Mouse (Mus musculus) small intestine, adult 2 months (tissue): ENCODE data around the gene Rbm7. TPM values are rescaled to one million over a fixed set of nuclear protein-coding genes. Genes with fewer than 3 reads are reported as not detected.
"Not testable (repeated sequence)": the region's sequence is repeated elsewhere in the genome, so short reads cannot be mapped to it uniquely, and the experiment has no call there.

Source experiments
- H3K27ac ChIP-seq: fragments of 200-500 bp; 2 replicates; pipeline ENCODE4 v1.5.1; 2012; ENCODE audit warnings: low read depth, low read length, control low read depth, inconsistent platforms; ENCODE audit not compliant: insufficient read depth
- H3K27me3 ChIP-seq: fragments of 200-500 bp; 2 replicates; pipeline ENCODE4 v1.6.1; 2012; ENCODE audit warnings: mild to moderate bottlenecking, moderate library complexity, low read length, inconsistent platforms; ENCODE audit not compliant: control insufficient read depth, insufficient read depth
- H3K36me3 ChIP-seq: fragments of 200-500 bp; 2 replicates; pipeline ENCODE4 v1.6.1; 2012; ENCODE audit warnings: mild to moderate bottlenecking, low read length, control low read depth, inconsistent platforms; ENCODE audit not compliant: control insufficient read depth, insufficient read depth
- H3K4me1 ChIP-seq: fragments of 200-500 bp; 2 replicates; pipeline ENCODE4 v1.6.1; 2012; ENCODE audit warnings: low read length, inconsistent platforms, mixed read lengths; ENCODE audit not compliant: control insufficient read depth, insufficient read depth, insufficient read length
- H3K4me3 ChIP-seq: fragments of 200-500 bp; 2 replicates; pipeline ENCODE4 v1.5.1; 2012; ENCODE audit warnings: low read depth, mild to moderate bottlenecking, control low read depth, inconsistent platforms, low read length, moderate library complexity
- CTCF ChIP-seq: fragments of 200-500 bp; IDR thresholded peaks from 2 replicates; pipeline ENCODE4 v1.5.1; 2012; ENCODE audit warnings: low read depth, mild to moderate bottlenecking, control low read depth, inconsistent platforms, low read length, moderate library complexity, mixed read lengths; ENCODE audit not compliant: insufficient replicate concordance, insufficient read length; ENCODE audit errors: extremely low read depth
- POLR2A ChIP-seq: fragments of 200-500 bp; IDR thresholded peaks from 2 replicates; pipeline ENCODE4 v1.6.1; 2012; ENCODE audit warnings: low read depth, mild to moderate bottlenecking, control low read depth, inconsistent platforms, low read length, moderate library complexity
- WGBS: fragments of 180-500 bp; shearing (Covaris S2); methylation state at CpG from one replicate; pipeline ENCODE4 v1.1.7; 2018; 5-methylcytosine and 5-hydroxymethylcytosine counted together
- polyA plus RNA-seq: library from polyadenylated mRNA; depleted of rRNA; stranded (reverse); fragments of >200 nt; gene quantifications from 2 replicates; pipeline ENCODE4 v1.2.3, GENCODE M21; 2012

Rbm7 gene
- polyA plus RNA-seq, 1 experiment = 10.4 TPM

- Histone ChIP-seq H3K27ac (peak overlapping the region; percentile 36; the same call in 1 of the 2 replicates), H3K4me1 (no peaks in the 10 kb centered on the region), H3K4me3 (peak overlapping the region; percentile 93), H3K27me3 (no peaks in the 10 kb centered on the region), H3K36me3 (peaks cover 5% of the 10 kb centered on the region)
- 6% methylated on average over 25 of the region's 25 CpGs for WGBS
- TF ChIP-seq POLR2A (no peak), CTCF (no peak)
Observed at GRCm38 (mm10) chr9:48479838-48480410, 15.2 kb downstream of the Rbm7 start.

DNA sequence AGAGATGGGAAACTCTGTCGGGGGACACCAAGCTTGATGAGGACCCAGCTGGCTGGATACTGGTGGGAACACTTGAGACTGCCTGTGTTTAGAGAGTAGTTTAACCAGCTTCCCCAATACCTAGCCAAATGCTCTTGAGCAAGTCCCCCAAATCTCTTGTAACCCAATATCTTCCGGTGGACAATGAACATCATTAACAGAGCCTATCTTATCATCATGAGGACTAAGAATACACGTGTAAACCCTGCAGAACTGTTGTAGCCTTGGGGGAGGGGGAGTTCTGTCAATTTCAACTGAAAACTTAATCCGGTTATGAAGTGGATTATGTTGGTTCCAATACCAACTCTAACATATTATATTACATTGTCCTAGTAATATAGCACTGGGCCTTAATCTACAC is 16.3 kb downstream of the Rbm7 start:
- 85% methylated on average over 4 of the region's 4 CpGs for WGBS
- no peaks in the 10 kb centered on the region for H3K27me3 ChIP-seq
- H3K4me3 ChIP-seq = no peak overlapping the region
- peaks cover 10% of the 10 kb centered on the region for H3K36me3 ChIP-seq
- H3K27ac ChIP-seq = no peak overlapping the region
- no peaks in the 10 kb centered on the region for H3K4me1 ChIP-seq
- TF ChIP-seq POLR2A = no peak
- TF ChIP-seq CTCF = no peak

DNA sequence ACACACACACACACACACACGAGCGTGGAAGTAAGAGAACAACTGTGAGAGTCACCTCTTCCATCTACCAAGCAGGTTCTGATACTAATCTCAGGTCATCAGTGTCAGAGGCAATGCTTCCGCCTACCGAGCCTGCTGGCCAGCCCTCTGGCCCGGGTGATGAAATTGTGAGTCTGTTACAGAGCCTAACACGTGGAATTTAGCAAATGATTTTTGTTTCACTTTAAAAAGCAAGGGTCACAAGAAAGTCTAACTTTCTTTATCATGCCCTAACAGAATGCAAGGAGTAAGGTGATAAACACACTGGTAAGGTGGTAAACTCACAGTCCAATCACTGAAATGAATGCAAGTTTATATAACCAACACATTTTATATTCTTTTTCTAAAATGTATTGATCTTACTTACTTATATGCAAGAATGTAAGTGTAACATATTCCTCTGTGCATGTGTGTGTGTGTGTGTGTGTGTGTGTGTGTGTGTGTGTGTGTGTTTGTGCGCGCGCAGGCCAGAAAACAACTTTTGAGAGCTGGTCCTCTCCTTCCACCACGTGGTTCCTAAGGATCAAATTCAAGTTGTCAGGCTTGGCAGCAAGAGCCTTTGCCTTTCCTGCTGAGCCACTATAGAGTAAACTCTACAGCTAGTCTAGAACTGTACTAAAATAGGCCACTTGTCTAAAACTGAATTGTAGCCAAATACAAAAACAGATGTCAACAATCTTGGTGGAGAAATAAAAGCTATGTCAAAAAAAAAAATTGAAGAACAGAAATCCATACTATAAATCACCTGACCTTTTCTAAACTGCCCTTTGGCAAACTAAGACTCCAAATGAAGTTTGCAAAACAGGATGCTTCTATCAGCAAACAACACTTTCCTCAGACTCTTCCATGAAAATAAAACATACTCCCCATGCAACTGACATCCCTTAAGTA is 18.6 kb downstream of the Rbm7 start:
- Histone ChIP-seq H3K27me3 (no peaks in the 10 kb centered on the region), H3K27ac (no peak overlapping the region), H3K4me3 (no peak overlapping the region), H3K4me1 (no peaks in the 10 kb centered on the region), H3K36me3 (peaks cover 13% of the 10 kb centered on the region)
- 78% methylated on average over 10 of the region's 10 CpGs for WGBS
- TF ChIP-seq POLR2A (no peak), CTCF (no peak)

GRCm38 (mm10) chr9:48474367-48474766 is 20.7 kb downstream of the Rbm7 start:
- WGBS = 88% methylated on average over 9 of the region's 9 CpGs
- TF ChIP-seq POLR2A (no peak), CTCF (no peak)
- Histone ChIP-seq H3K36me3 (peaks cover 21% of the 10 kb centered on the region), H3K4me1 (no peaks in the 10 kb centered on the region), H3K27ac (peak overlapping the region; percentile 43; the same call in 1 of the 2 replicates), H3K4me3 (no peak overlapping the region), H3K27me3 (no peaks in the 10 kb centered on the region)

DNA sequence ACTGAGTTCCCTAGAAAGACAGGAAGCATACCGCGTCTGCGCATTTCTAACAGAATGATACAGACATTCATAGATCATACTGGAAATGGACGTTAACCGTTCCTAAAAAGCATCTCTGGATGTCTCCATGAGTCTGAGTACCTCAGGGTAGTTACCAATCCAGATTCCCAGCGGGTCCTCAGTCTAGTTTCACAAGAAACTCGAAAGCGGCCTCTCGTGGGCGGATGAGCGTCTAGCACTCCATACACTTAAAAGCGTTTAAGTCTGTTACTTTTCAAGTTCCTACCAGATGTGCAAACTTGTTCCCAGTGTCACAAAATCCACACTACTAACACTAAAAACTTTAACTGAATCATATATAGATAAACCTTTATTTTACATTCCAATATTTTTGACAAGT is 22.0 kb downstream of the Rbm7 start:
- WGBS = 91% methylated on average over 12 of the region's 12 CpGs
- no peak overlapping the region for H3K27ac ChIP-seq
- H3K4me1 ChIP-seq = no peaks in the 10 kb centered on the region
- TF ChIP-seq POLR2A = no peak
- TF ChIP-seq CTCF = no peak
- H3K4me3 ChIP-seq = no peak overlapping the region
- H3K27me3 ChIP-seq = no peaks in the 10 kb centered on the region
- peaks cover 23% of the 10 kb centered on the region for H3K36me3 ChIP-seq

DNA sequence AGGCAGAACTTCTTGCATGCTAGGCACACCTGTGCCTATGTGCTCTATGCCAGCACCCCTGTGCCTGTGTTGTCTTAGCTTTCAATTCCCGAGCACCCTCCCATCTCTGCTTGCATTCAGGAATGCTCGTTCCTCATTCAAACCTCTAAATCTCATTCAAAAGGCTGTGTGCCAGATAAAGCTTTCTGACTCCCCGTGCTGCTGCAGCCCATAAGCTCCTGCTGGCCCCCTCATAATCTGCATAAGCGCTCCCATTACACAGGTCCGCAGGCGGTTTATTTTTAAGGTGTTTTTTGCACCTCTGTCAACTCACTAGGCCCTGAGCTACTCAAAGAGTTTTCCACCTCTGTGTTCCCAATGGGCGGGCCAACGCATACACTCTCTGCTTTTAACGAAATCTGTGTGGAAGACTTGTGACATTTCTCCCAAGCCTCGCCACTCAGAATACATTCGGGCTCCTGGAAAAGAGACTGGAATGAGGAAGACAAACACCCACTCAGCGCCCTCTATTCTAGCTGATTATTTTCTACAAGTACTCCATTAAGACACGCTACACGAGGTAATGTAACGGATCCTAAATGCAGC is 22.6 kb downstream of the Rbm7 start:
- 89% methylated on average over 15 of the region's 15 CpGs for WGBS

DNA sequence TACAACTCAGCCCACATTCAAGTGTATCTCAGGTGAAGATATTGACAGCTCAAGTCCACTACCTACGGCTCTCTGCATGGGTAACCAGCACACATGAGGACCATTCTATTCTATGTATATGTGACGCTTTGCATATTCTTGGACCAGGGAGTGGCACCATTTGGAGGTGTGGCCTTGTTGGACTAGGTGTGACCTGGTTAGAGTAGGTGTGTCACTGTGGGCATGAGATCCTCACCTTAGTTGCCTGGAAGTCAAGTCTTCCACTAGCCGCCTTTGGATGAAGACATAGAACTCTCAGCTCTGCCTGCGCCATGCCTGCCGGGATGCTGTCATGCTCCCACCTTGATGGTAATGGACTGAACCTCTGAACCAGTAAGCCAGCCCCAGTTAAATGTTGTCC is 27.6 kb downstream of the Rbm7 start:
- peaks cover 12% of the 10 kb centered on the region; the same call in 1 of the 2 replicates for H3K36me3 ChIP-seq
- not testable (repeated sequence) for H3K27me3 ChIP-seq, H3K4me1 ChIP-seq, H3K27ac ChIP-seq, H3K4me3 ChIP-seq
- WGBS = 92% methylated on average over 5 of the region's 5 CpGs

More for the DNA sequence above, 22.6 kb downstream of the Rbm7 start:
- peaks cover 24% of the 10 kb centered on the region for H3K36me3 ChIP-seq
- no peak overlapping the region for H3K4me3 ChIP-seq
- TF ChIP-seq CTCF (no peak), POLR2A (no peak)
- no peaks in the 10 kb centered on the region for H3K4me1 ChIP-seq
- H3K27me3 ChIP-seq = no peaks in the 10 kb centered on the region
- no peak overlapping the region for H3K27ac ChIP-seq
